Mouse (Mus musculus) midbrain, postnatal 0 days (tissue): ENCODE data around the gene Cdc37. TPM values are rescaled to one million over a fixed set of nuclear protein-coding genes. Genes with fewer than 3 reads are reported as not detected.

Source experiments
- ATAC-seq: fragments of 200-750 bp; cut with Nextera tagmentation; 2 replicates; pipeline ENCODE4 v1.8.0; 2017; ENCODE audit warnings: moderate number of reproducible peaks, mild to moderate bottlenecking, moderate TSS enrichment, moderate library complexity; ENCODE audit not compliant: low FRiP score
- DNase-seq: peaks from one replicate; pipeline ENCODE4 v3.0.0-alpha.2; 2015; ENCODE audit warnings: low spot score
- H3K27ac ChIP-seq: fragments of 300-500 bp; sonication (generic); 2 replicates; pipeline ENCODE4 v1.5.1; 2014; ENCODE audit warnings: low read depth, mild to moderate bottlenecking, low read length, mixed read lengths
- H3K27me3 ChIP-seq: fragments of 300-500 bp; sonication (generic); 2 replicates; pipeline ENCODE4 v1.6.1; 2014; ENCODE audit warnings: low read length, control low read depth, mixed read lengths; ENCODE audit not compliant: insufficient read depth
- H3K36me3 ChIP-seq: fragments of 300-500 bp; sonication (generic); 2 replicates; pipeline ENCODE4 v1.6.1; 2014; ENCODE audit warnings: low read length, control low read depth, mixed read lengths; ENCODE audit not compliant: insufficient read depth
- H3K4me1 ChIP-seq: fragments of 300-500 bp; sonication (generic); 2 replicates; pipeline ENCODE4 v1.6.1; 2014; ENCODE audit warnings: mild to moderate bottlenecking, control low read depth, antibody characterized with exemption, low read length, mixed read lengths; ENCODE audit not compliant: insufficient read depth
- H3K4me2 ChIP-seq: fragments of 300-500 bp; sonication (generic); 2 replicates; pipeline ENCODE4 v1.6.1; 2014; ENCODE audit warnings: low read depth, mild to moderate bottlenecking, low read length, mixed read lengths; ENCODE audit not compliant: poor library complexity, severe bottlenecking
- H3K4me3 ChIP-seq: fragments of 300-500 bp; sonication (generic); 2 replicates; pipeline ENCODE4 v1.5.1; 2014; ENCODE audit warnings: low read depth, mild to moderate bottlenecking, low read length, moderate library complexity
- H3K9ac ChIP-seq: fragments of 300-500 bp; sonication (generic); replicated peaks from 2 replicates; pipeline ENCODE4 v1.6.1; 2014; ENCODE audit warnings: mild to moderate bottlenecking, low read length, moderate library complexity, mixed read lengths; ENCODE audit not compliant: poor library complexity, severe bottlenecking
- H3K9me3 ChIP-seq: fragments of 300-500 bp; sonication (generic); 2 replicates; pipeline ENCODE4 v1.6.1; 2016; ENCODE audit warnings: low read length, control low read depth
- CTCF ChIP-seq: IDR thresholded peaks from 2 replicates; pipeline ENCODE4 v1.5.1; 2016; ENCODE audit warnings: antibody characterized with exemption, mild to moderate bottlenecking
- WGBS: fragments of 180-500 bp; shearing (Covaris S2); extraction: QIAGEN DNeasy Blood & Tissue Kit; methylation state at CpG from one replicate; pipeline ENCODE4 v1.1.7; 2014; 5-methylcytosine and 5-hydroxymethylcytosine counted together
- polyA plus RNA-seq: library from polyadenylated mRNA; unstranded; fragments of >200 nt; fragmentation: Nextera tagmentation; extraction: Ambion mirVana; gene quantifications from 2 replicates; pipeline ENCODE4 v1.2.1, GENCODE M21; 2015
- total RNA-seq: library from RNA; depleted of rRNA; stranded (reverse); fragments of >200 nt; gene quantifications from 2 replicates; pipeline ENCODE4 v1.2.3, GENCODE M21; 2014

The Cdc37 gene
- total and polyA plus RNA-seq, 2 experiments from 2014 or later, result 37.7 to 179 TPM

DNA sequence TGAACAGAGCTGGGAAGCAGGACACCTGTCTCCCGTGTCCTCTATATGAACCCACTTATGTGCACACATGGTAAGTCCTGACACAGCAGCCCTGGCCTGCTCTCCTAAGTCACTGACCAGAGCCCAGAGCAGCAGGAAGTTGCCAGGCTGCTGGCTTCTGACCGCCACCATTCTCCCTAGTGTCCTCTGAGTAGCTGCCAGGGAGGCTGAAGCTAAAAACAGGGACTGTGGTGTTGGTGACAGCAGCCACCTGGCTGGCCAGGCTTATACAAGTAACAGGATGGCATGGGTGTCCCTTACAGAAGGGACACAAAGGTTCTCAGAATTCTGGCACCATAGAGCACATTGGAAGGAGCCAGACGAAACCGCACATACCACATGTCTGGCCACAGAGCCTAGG, 4.4 kb downstream of the Cdc37 start:
- WGBS, result 88% methylated on average over 4 of the region's 4 CpGs
- Histone ChIP-seq H3K4me3 (no peak overlapping the region), H3K9me3 (no peaks in the 10 kb centered on the region), H3K27me3 (no peaks in the 10 kb centered on the region), H3K9ac (0 out of 2 replicates have a peak overlapping the region, but pooled peaks have one; percentile 33), H3K27ac (no peak overlapping the region), H3K36me3 (peaks cover 34% of the 10 kb centered on the region), H3K4me1 (peaks cover 13% of the 10 kb centered on the region; the same call in 1 of the 2 replicates), H3K4me2 (no peak overlapping the region)
- no peak for TF ChIP-seq CTCF
- DNase-seq (no peak), ATAC-seq (no peak)

DNA sequence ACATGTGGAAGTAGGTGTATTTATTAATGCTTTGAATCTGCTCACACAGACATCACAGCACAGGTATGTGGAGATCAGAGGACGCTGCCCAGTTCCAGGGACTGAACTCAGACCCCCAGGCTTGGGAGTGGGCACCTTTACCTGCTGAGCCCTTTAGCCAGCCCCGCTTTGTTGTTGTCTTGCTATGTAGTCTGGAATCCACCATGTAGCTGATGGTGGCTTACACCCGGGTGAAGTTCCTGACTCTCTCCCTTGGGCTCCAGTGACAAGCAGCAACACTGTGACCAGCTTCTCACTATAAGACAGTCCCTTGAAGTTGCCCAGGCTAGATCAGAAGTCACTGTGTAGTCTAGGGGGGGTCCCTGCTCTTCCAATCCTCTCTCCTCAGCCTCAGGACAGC, 5.4 kb downstream of the Cdc37 start:
- H3K27ac ChIP-seq, result no peak overlapping the region
- H3K36me3 ChIP-seq, result peaks cover 43% of the 10 kb centered on the region
- no peak for TF ChIP-seq CTCF
- ATAC-seq, result no peak
- H3K9me3 ChIP-seq, result no peaks in the 10 kb centered on the region
- H3K4me1 ChIP-seq, result peaks cover 13% of the 10 kb centered on the region; the same call in 1 of the 2 replicates
- H3K4me3 ChIP-seq, result no peak overlapping the region
- 90% methylated on average over 3 of the region's 3 CpGs for WGBS
- no peak for DNase-seq
- H3K27me3 ChIP-seq, result no peaks in the 10 kb centered on the region
- no peak overlapping the region for H3K4me2 ChIP-seq
- no peak overlapping the region for H3K9ac ChIP-seq

DNA sequence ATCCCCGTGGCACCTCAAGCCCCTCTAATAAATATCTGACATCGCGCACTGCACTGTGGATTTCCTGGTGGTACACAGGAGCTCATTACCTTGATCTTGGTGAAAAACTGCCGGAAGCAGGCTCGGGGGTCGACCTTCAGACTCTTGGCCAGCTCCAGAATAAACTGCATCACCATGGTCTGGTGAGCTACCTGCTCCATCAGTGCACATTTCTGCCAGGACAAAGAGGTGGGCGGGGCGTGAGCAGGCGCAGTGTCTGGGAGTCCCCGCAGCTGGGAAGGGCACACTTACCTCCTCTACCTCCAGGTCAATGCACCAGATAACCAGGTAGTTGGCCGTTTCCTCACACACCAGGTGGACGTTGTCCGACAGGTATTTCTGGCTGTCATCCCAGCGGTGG, 7.9 kb downstream of the Cdc37 start:
- TF ChIP-seq CTCF, result no peak
- H3K9ac ChIP-seq, result no peak overlapping the region
- no peak overlapping the region for H3K27ac ChIP-seq
- no peak for ATAC-seq
- H3K4me3 ChIP-seq, result no peak overlapping the region
- 0 out of 2 replicates have a peak, but pooled peaks cover under 1% of the 10 kb centered on the region for H3K4me1 ChIP-seq
- no peaks in the 10 kb centered on the region for H3K27me3 ChIP-seq
- no peaks in the 10 kb centered on the region for H3K9me3 ChIP-seq
- H3K36me3 ChIP-seq, result peaks cover 54% of the 10 kb centered on the region
- WGBS, result 97% methylated on average over 14 of the region's 14 CpGs
- no peak for DNase-seq
- H3K4me2 ChIP-seq, result no peak overlapping the region

DNA sequence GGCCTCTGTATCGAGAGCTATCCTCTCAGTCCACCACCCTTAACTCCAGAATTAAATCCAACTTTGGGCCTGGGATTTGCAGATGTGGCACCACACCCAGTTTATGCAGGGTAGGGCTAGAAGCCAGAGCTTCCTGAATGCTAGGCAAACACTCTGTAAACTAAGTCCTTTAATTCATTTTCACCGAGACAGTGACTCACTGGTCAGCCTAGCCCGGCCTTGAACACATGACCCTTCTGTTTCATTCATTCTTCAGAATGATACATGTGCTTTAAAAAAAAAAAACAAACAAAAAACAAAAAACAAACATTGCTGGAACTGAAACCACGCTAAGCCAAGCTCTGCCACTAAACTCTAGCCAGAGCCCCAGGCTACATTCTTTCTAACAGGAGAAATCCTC, 11.4 kb downstream of the Cdc37 start:
- Histone ChIP-seq H3K9ac (no peak overlapping the region), H3K27me3 (no peaks in the 10 kb centered on the region), H3K36me3 (peaks cover 48% of the 10 kb centered on the region), H3K4me3 (no peak overlapping the region), H3K4me1 (no peaks in the 10 kb centered on the region), H3K27ac (no peak overlapping the region), H3K9me3 (no peaks in the 10 kb centered on the region), H3K4me2 (no peak overlapping the region)
- ATAC-seq (no peak), DNase-seq (no peak)
- 87% methylated on average over 4 of the region's 4 CpGs for WGBS
- TF ChIP-seq CTCF, result no peak

DNA sequence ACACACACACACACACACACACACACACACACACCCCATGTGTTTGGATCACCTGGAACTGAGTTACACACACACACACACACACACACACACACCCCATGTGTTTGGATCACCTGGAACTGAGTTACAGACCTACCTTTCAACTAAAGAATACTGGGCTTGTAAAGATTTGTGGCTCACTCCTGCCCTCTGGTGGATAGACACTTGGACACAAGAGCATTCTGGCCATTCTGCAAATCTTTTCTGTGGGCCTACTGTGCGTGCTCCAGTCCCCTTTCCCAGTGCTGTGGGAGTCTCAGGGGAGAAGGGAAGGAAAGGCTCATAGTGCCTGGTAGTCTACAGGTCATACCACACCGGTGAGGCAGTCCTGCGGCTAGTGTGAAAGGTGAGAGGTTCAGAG, 12.6 kb downstream of the Cdc37 start:
- Histone ChIP-seq H3K9ac (no peak overlapping the region), H3K27ac (no peak overlapping the region), H3K4me3 (no peak overlapping the region), H3K4me1 (no peaks in the 10 kb centered on the region), H3K4me2 (no peak overlapping the region), H3K9me3 (no peaks in the 10 kb centered on the region), H3K27me3 (no peaks in the 10 kb centered on the region), H3K36me3 (peaks cover 39% of the 10 kb centered on the region)
- WGBS, result 55% methylated on average over 3 of the region's 3 CpGs
- TF ChIP-seq CTCF, result peak; percentile 82
- ATAC-seq, result no peak
- peak; percentile 69 for DNase-seq

DNA sequence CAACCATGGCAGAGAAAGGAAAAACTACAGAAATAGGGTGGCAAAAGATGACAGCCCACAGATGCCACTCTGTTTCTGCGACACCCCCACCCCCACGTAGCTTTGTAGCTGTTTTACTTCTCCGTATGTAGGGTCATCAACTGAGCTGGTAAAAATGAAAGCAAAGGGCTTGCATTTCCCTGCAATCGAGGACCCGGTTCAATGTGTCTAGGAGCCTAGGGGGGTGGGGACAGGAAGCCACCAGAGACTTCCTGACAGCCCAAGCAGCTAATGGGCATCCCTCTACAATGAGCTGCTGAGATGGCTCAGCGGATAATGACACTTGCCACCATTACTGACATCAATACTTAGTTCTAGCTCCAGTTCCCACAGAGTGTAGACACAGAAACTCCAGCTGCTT, 13.4 kb downstream of the Cdc37 start:
- ATAC-seq (no peak), DNase-seq (no peak)
- H3K36me3 ChIP-seq, result peaks cover 32% of the 10 kb centered on the region
- no peak overlapping the region for H3K27ac ChIP-seq
- no peaks in the 10 kb centered on the region for H3K27me3 ChIP-seq
- no peaks in the 10 kb centered on the region for H3K4me1 ChIP-seq
- TF ChIP-seq CTCF, result no peak
- no peaks in the 10 kb centered on the region for H3K9me3 ChIP-seq
- no peak overlapping the region for H3K9ac ChIP-seq
- no peak overlapping the region for H3K4me3 ChIP-seq
- H3K4me2 ChIP-seq, result no peak overlapping the region
- 87% methylated on average over 6 of the region's 6 CpGs for whole genome bisulfite sequencing
